Mouse (Mus musculus): ENCODE measurements around the gene Csrnp3. TPM values are rescaled to one million over a fixed set of nuclear protein-coding genes. Genes with fewer than 3 reads are reported as not detected.

Gene Csrnp3
- polyA plus RNA-seq, 1 experiment from 2014 or later = 0.05 TPM

DNA sequence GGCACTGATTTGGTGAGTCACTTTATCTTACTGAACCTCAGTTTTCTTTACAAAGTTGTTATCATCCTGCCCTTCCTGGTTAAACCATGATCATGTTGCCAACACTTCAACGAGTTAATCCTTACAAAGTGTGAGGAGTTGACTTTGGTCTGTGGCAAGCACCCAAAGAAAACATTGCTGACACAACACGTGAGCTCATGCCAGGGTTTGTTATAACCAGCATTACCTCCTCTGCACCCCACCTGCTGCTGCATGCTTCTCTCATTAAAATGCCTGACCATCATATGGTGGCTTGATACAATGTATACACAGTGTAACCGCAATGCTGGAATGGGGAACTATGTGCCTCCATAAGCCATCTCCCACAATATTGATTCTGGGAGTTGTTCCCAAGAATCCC is 142.0 kb downstream of the Csrnp3 start:
- no peak for ATAC-seq (ENCODE audit: insufficient read depth)
- Histone ChIP-seq H3K4me1 (replicated peaks) (no peaks in the 10 kb centered on the region), H3K27me3 (no peaks in the 10 kb centered on the region), H3K4me3 (replicated peaks) (no peak overlapping the region), H3K36me3 (replicated peaks) (no peaks in the 10 kb centered on the region), H3K9me3 (replicated peaks) (no peaks in the 10 kb centered on the region), H3K9ac (no peak overlapping the region), H3K4me2 (no peak overlapping the region), H3K27ac (replicated peaks) (no peak overlapping the region)
- 72% methylated on average over 3 of the region's 3 CpGs for WGBS (ENCODE audit: insufficient replicate concordance)

DNA sequence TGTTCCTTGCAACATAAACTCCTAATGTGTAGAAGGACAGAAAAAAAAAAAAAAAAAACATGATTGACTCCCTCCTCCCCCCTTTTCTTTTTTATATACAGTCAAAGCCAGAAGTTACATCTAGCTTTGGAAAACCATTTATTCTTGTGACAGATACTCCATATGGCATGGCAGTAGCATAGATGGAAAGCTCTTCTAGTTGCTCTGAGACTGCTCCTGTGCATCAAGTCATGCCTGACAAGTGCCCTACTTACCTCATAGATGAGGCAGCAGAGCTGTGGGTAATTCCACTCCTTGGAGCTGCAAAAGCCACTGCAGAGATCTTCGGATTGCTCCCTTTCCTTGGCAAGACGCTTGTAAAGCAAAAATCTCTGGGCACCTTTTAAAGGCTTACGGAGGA is 143.2 kb downstream of the Csrnp3 start:
- no peak for ATAC-seq (ENCODE audit: insufficient read depth)
- 72% methylated on average over 3 of the region's 3 CpGs for WGBS (ENCODE audit: insufficient replicate concordance)
- Histone ChIP-seq H3K36me3 (replicated peaks) (no peaks in the 10 kb centered on the region), H3K9me3 (replicated peaks) (no peaks in the 10 kb centered on the region), H3K4me3 (replicated peaks) (no peak overlapping the region), H3K4me2 (no peak overlapping the region), H3K4me1 (replicated peaks) (no peaks in the 10 kb centered on the region), H3K27ac (replicated peaks) (no peak overlapping the region), H3K9ac (no peak overlapping the region), H3K27me3 (no peaks in the 10 kb centered on the region)

GRCm38 (mm10) chr2:65990108-65990507 is 144.5 kb downstream of the Csrnp3 start:
- no peaks in the 10 kb centered on the region for H3K27me3 ChIP-seq
- no peaks in the 10 kb centered on the region for H3K36me3 ChIP-seq (replicated peaks)
- H3K9me3 ChIP-seq (replicated peaks) = no peaks in the 10 kb centered on the region
- H3K9ac ChIP-seq = no peak overlapping the region
- H3K4me1 ChIP-seq (replicated peaks) = no peaks in the 10 kb centered on the region
- H3K4me3 ChIP-seq (replicated peaks) = no peak overlapping the region
- no peak for ATAC-seq (ENCODE audit: insufficient read depth)
- no peak overlapping the region for H3K27ac ChIP-seq (replicated peaks)
- H3K4me2 ChIP-seq = no peak overlapping the region

DNA sequence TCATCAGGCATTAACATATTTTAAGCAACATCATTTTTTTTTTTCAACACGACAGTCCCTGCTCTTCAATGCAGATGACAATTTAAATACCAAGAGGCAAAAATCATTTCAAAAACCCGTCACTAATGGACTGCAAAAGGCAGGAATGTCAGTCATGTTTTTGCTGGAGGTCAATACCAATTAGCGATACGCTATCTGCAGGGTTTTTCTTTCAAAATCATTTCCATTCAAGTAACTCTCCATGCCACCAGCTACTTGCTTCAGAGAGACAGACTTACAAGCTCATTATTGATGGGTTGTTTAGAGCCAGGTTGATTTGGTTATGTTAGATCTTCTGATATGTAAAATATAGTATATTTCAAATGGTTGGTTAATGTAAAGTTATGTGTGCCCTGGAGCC is 145.2 kb downstream of the Csrnp3 start:
- Histone ChIP-seq H3K27ac (replicated peaks) (no peak overlapping the region), H3K4me2 (no peak overlapping the region), H3K9me3 (replicated peaks) (no peaks in the 10 kb centered on the region), H3K9ac (no peak overlapping the region), H3K4me3 (replicated peaks) (no peak overlapping the region), H3K27me3 (no peaks in the 10 kb centered on the region), H3K4me1 (replicated peaks) (no peaks in the 10 kb centered on the region), H3K36me3 (replicated peaks) (no peaks in the 10 kb centered on the region)
- no peak for ATAC-seq (ENCODE audit: insufficient read depth)
- WGBS (ENCODE audit: insufficient replicate concordance) = 60% methylated on average over 4 of the region's 4 CpGs

DNA sequence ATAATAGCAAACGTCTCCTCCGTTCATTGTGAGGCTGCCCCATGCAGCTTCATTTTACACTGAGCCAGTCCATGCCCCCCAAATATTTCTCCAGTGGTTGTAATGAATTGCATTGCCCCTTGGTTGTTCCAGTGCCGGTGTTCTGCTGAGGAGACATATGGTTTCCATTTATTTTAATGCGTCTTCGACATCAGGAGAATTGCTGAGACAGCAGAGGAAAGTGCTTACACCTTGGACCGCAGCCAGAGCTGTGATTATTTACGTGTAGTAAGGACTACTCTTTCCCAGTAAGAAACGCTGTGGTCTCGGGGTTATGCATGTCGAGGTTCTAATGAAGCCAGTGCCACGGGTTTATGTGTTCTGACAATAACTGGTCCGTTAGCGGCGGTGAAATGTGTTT is 147.8 kb downstream of the Csrnp3 start:
- H3K36me3 ChIP-seq (replicated peaks) = no peaks in the 10 kb centered on the region
- H3K9me3 ChIP-seq (replicated peaks) = no peaks in the 10 kb centered on the region
- H3K9ac ChIP-seq = no peak overlapping the region
- WGBS (ENCODE audit: insufficient replicate concordance) = 71% methylated on average over 14 of the region's 14 CpGs
- H3K27me3 ChIP-seq = no peaks in the 10 kb centered on the region
- H3K4me1 ChIP-seq (replicated peaks) = no peaks in the 10 kb centered on the region
- H3K4me3 ChIP-seq (replicated peaks) = no peak overlapping the region
- no peak overlapping the region for H3K4me2 ChIP-seq
- H3K27ac ChIP-seq (replicated peaks) = no peak overlapping the region
- no peak for ATAC-seq (ENCODE audit: insufficient read depth)

GRCm38 (mm10) chr2:65994886-65995468 is 149.4 kb downstream of the Csrnp3 start:
- Histone ChIP-seq H3K36me3 (replicated peaks) (no peaks in the 10 kb centered on the region), H3K9me3 (replicated peaks) (no peaks in the 10 kb centered on the region), H3K4me3 (replicated peaks) (no peak overlapping the region), H3K9ac (no peak overlapping the region), H3K27me3 (no peaks in the 10 kb centered on the region), H3K27ac (replicated peaks) (no peak overlapping the region), H3K4me2 (no peak overlapping the region), H3K4me1 (replicated peaks) (no peaks in the 10 kb centered on the region)
- ATAC-seq (ENCODE audit: insufficient read depth) = no peak
- 66% methylated on average over 13 of the region's 13 CpGs for WGBS (ENCODE audit: insufficient replicate concordance)

DNA sequence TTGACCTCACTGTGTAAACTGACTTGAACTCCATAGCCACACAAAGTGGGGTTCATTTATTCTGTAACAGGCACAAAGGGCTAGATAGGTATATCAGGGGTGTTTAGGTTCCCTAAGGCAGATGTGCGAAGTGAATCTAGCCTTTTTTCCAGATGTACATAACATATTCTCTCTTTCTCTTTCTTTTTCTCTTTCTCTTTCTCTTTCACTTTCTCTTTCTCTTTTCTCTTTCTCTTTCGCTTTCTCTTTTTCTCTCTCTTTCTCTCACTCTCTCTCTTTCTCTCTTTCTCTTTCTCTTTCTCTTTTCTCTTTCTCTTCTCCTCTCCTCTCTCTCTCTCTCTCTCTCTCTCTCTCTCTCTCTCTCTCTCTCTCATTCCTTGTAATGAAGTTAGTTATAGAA is 153.2 kb downstream of the Csrnp3 start:
- Histone ChIP-seq H3K4me3 (replicated peaks) (no peak overlapping the region), H3K4me2 (no peak overlapping the region), H3K9me3 (replicated peaks) (no peaks in the 10 kb centered on the region), H3K4me1 (replicated peaks) (no peaks in the 10 kb centered on the region), H3K36me3 (replicated peaks) (no peaks in the 10 kb centered on the region), H3K27me3 (no peaks in the 10 kb centered on the region), H3K27ac (replicated peaks) (no peak overlapping the region), H3K9ac (no peak overlapping the region)
- ATAC-seq (ENCODE audit: insufficient read depth) = no peak
- WGBS (ENCODE audit: insufficient replicate concordance) = 73% methylated on average over 2 of the region's 2 CpGs

DNA sequence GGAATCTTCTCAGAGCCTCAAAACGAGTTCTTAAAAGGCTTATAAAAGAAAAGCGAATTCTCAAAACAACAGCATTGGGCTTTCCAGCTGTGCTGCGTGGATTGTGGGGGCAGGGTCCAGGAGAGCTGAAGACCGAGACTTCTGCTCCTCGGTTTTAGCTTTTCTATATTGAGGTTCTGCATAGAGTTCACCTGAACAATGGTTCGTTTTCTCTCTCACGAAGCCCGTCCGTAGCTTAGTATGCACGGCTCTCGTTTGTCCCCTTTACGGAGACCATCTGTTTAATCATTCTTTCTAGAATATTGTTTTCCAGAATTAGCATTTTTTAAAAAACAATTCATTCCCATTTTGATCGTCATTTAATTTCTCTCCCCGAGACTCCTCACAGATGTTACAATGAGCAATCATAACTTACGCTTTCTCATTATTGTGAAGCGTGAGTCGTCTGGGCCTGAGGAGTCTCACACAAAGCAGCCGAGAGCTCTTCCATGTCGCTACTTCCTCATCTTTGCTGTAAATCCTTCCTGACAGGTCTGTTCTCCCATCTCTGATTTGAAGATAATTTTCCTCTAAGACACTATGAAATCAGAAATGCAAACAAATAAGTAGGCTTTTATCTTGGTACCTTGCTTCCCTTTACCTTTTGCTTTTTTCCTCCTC is 163.6 kb downstream of the Csrnp3 start:
- WGBS (ENCODE audit: insufficient replicate concordance) = 71% methylated on average over 19 of the region's 19 CpGs
- H3K9me3 ChIP-seq (replicated peaks) = no peaks in the 10 kb centered on the region
- no peaks in the 10 kb centered on the region for H3K36me3 ChIP-seq (replicated peaks)
- no peak overlapping the region for H3K9ac ChIP-seq
- H3K4me3 ChIP-seq (replicated peaks) = no peak overlapping the region
- H3K27ac ChIP-seq (replicated peaks) = no peak overlapping the region
- no peak for ATAC-seq (ENCODE audit: insufficient read depth)
- H3K27me3 ChIP-seq = no peaks in the 10 kb centered on the region
- no peak overlapping the region for H3K4me2 ChIP-seq
- H3K4me1 ChIP-seq (replicated peaks) = no peaks in the 10 kb centered on the region

GRCm38 (mm10) chr2:66009677-66010076 is 164.1 kb downstream of the Csrnp3 start:
- no peak overlapping the region for H3K27ac ChIP-seq (replicated peaks)
- no peaks in the 10 kb centered on the region for H3K9me3 ChIP-seq (replicated peaks)
- no peak for ATAC-seq (ENCODE audit: insufficient read depth)
- H3K9ac ChIP-seq = no peak overlapping the region
- 50% methylated on average over 2 of the region's 2 CpGs for WGBS (ENCODE audit: insufficient replicate concordance)
- H3K4me2 ChIP-seq = no peak overlapping the region
- H3K4me1 ChIP-seq (replicated peaks) = no peaks in the 10 kb centered on the region
- no peaks in the 10 kb centered on the region for H3K36me3 ChIP-seq (replicated peaks)
- no peak overlapping the region for H3K4me3 ChIP-seq (replicated peaks)
- H3K27me3 ChIP-seq = no peaks in the 10 kb centered on the region

DNA sequence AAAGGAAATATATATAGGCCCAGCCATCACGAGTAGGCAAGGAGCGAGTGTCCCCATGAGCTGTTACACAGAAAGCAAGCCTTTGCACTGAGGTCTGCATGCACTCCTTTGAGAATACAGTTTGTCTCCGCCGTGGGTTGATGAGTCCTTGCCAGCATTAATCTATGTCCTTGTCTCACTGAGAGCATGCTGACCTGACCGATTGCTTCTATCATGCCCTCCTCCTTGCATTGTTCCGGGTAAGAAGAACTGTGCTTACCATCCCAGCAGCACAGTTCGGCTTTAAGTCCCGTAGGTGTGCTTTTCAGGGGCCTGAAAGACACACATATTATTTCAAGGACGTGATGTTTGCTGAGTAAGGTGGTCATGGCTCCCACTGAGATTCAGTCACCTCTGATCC is 173.1 kb downstream of the Csrnp3 start:
- H3K27me3 ChIP-seq = no peaks in the 10 kb centered on the region
- H3K9me3 ChIP-seq (replicated peaks) = no peaks in the 10 kb centered on the region
- H3K36me3 ChIP-seq (replicated peaks) = no peaks in the 10 kb centered on the region
- H3K27ac ChIP-seq (replicated peaks) = no peak overlapping the region
- WGBS (ENCODE audit: insufficient replicate concordance) = 63% methylated on average over 9 of the region's 9 CpGs
- H3K9ac ChIP-seq = no peak overlapping the region
- H3K4me1 ChIP-seq (replicated peaks) = no peaks in the 10 kb centered on the region
- ATAC-seq (ENCODE audit: insufficient read depth) = no peak
- no peak overlapping the region for H3K4me3 ChIP-seq (replicated peaks)
- no peak overlapping the region for H3K4me2 ChIP-seq

DNA sequence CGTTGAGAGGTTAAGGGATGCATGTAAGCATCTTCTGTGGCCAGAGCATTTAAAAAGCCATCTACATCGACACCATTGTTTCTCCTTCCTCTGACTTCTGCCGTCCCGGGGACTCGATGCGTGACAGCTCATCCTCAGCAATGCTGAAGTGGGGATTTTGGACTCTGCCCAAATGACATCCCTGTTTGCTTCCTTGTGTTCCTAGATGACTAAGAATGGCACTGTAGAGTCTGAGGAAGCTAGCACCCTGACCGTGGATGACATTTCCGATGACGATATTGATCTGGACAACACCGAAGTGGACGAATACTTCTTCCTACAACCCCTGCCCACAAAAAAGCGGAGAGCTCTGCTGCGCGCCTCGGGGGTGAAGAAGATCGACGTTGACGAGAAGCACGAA is 173.7 kb downstream of the Csrnp3 start:
- no peaks in the 10 kb centered on the region for H3K36me3 ChIP-seq (replicated peaks)
- no peaks in the 10 kb centered on the region for H3K4me1 ChIP-seq (replicated peaks)
- H3K9ac ChIP-seq = no peak overlapping the region
- no peak for ATAC-seq (ENCODE audit: insufficient read depth)
- H3K4me2 ChIP-seq = no peak overlapping the region
- H3K9me3 ChIP-seq (replicated peaks) = no peaks in the 10 kb centered on the region
- no peak overlapping the region for H3K27ac ChIP-seq (replicated peaks)
- no peak overlapping the region for H3K4me3 ChIP-seq (replicated peaks)
- 77% methylated on average over 19 of the region's 19 CpGs for WGBS (ENCODE audit: insufficient replicate concordance)
- no peaks in the 10 kb centered on the region for H3K27me3 ChIP-seq

DNA sequence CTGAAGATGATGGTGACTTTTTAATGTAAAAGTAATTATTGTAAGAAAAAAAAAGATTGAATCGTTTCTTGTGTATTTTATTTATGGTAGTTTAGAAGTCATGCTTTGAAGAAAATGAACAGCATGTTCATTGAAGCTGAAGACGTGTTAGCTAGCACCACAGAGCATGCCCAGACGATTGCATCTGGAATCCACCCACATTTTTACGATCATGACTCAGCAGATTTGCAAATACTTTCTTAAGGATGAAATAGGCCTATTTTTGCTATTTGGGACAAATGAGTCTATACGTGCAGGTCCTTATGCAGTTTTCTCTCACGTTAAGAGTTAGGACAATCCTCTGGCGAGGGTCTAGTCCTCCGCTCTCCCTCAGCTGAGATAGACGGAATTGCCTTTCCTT is 177.9 kb downstream of the Csrnp3 start:
- Histone ChIP-seq H3K27ac (replicated peaks) (no peak overlapping the region), H3K4me1 (replicated peaks) (no peaks in the 10 kb centered on the region), H3K4me3 (replicated peaks) (no peak overlapping the region), H3K4me2 (no peak overlapping the region), H3K27me3 (no peaks in the 10 kb centered on the region), H3K9me3 (replicated peaks) (no peaks in the 10 kb centered on the region), H3K9ac (no peak overlapping the region), H3K36me3 (replicated peaks) (no peaks in the 10 kb centered on the region)
- WGBS (ENCODE audit: insufficient replicate concordance) = 73% methylated on average over 9 of the region's 9 CpGs
- ATAC-seq (ENCODE audit: insufficient read depth) = no peak

Data from liver, embryonic 15.5 days (tissue).